Mouse (Mus musculus) kidney, adult 18-20 months (tissue): ENCODE results near the gene Tmem179.

Experiments used
- DNase-seq: peaks from one replicate; pipeline ENCODE4 v3.0.0; 2021

The Tmem179 gene

GRCm38 (mm10) chr12:112537233-112537632, 20.7 kb upstream of the Tmem179 start:
- no peak for DNase-seq

- DNase-seq = no peak
These were observed 17.2 kb upstream of the Tmem179 start for GRCm38 (mm10) chr12:112533758-112534157.

GRCm38 (mm10) chr12:112518105-112518504, 1.6 kb upstream of the Tmem179 start:
- DNase-seq = no peak

GRCm38 (mm10) chr12:112514897-112515296, 1.6 kb downstream of the Tmem179 start:
- no peak for DNase-seq

- no peak for DNase-seq
These were observed 5.7 kb downstream of the Tmem179 start for GRCm38 (mm10) chr12:112510733-112511372.

- no peak for DNase-seq
These were observed 6.2 kb downstream of the Tmem179 start for GRCm38 (mm10) chr12:112510365-112510732.

GRCm38 (mm10) chr12:112507984-112508383, 8.6 kb downstream of the Tmem179 start:
- no peak for DNase-seq

- no peak for DNase-seq
These were observed 9.3 kb downstream of the Tmem179 start for GRCm38 (mm10) chr12:112507264-112507663.

GRCm38 (mm10) chr12:112506267-112506666, 10.3 kb downstream of the Tmem179 start:
- DNase-seq = no peak

- no peak for DNase-seq
These were observed 13.4 kb downstream of the Tmem179 start for GRCm38 (mm10) chr12:112503003-112503771.

GRCm38 (mm10) chr12:112498683-112499082, 17.9 kb downstream of the Tmem179 start:
- DNase-seq = peak; percentile 45

GRCm38 (mm10) chr12:112497731-112498130, 18.8 kb downstream of the Tmem179 start:
- no peak for DNase-seq

GRCm38 (mm10) chr12:112496136-112496535, 20.4 kb downstream of the Tmem179 start:
- DNase-seq = no peak

GRCm38 (mm10) chr12:112490444-112490939, 26.1 kb downstream of the Tmem179 start:
- peak; percentile 47 for DNase-seq

GRCm38 (mm10) chr12:112489535-112489934, 27.0 kb downstream of the Tmem179 start:
- no peak for DNase-seq

GRCm38 (mm10) chr12:112489134-112489533, 27.4 kb downstream of the Tmem179 start, which contains the start of gene A530016L24Rik:
A530016L24Rik (plus strand) TSS chr12:112489448.
- DNase-seq = no peak

GRCm38 (mm10) chr12:112473777-112474176, 42.8 kb downstream of the Tmem179 start:
- DNase-seq = peak; percentile 88

- DNase-seq = peak; percentile 35
These were observed 46.3 kb downstream of the Tmem179 start for GRCm38 (mm10) chr12:112470216-112470615.

GRCm38 (mm10) chr12:112469393-112469792, 47.2 kb downstream of the Tmem179 start:
- DNase-seq = no peak

- no peak for DNase-seq
These were observed 49.2 kb downstream of the Tmem179 start for GRCm38 (mm10) chr12:112467387-112467786.

- no peak for DNase-seq
These were observed 50.6 kb downstream of the Tmem179 start for GRCm38 (mm10) chr12:112465928-112466327.

GRCm38 (mm10) chr12:112464516-112464915, 52.0 kb downstream of the Tmem179 start:
- peak; percentile 9 for DNase-seq

GRCm38 (mm10) chr12:112463750-112464444, 52.6 kb downstream of the Tmem179 start:
- DNase-seq = no peak
